Mouse (Mus musculus) thymus, adult 2 months (tissue): ENCODE results near the gene Zfp865. TPM values are rescaled to one million over a fixed set of nuclear protein-coding genes. Genes with fewer than 3 reads are reported as not detected.
A peak's percentile ranks its signal among the peaks of the same experiment; 100 is the strongest.
"Not testable (repeated sequence)": the region's sequence is repeated elsewhere in the genome, so short reads cannot be mapped to it uniquely, and the experiment has no call there.

ENCODE experiments used
- DNase-seq: peaks from one replicate; pipeline ENCODE4 v3.0.0; 2021
- H3K27ac ChIP-seq: fragments of 200-500 bp; 2 replicates; pipeline ENCODE4 v1.5.1; 2012; ENCODE audit warnings: low read length, control low read depth; ENCODE audit not compliant: control insufficient read depth, insufficient read depth
- H3K27me3 ChIP-seq: fragments of 200-500 bp; 2 replicates; pipeline ENCODE4 v1.6.1; 2012; ENCODE audit warnings: mild to moderate bottlenecking, low read length, moderate library complexity, mixed read lengths; ENCODE audit not compliant: control insufficient read depth, insufficient read depth
- H3K36me3 ChIP-seq: fragments of 200-500 bp; 2 replicates; pipeline ENCODE4 v1.6.1; 2012; ENCODE audit warnings: mild to moderate bottlenecking, low read length, moderate library complexity; ENCODE audit not compliant: control insufficient read depth, insufficient read depth
- H3K4me1 ChIP-seq: fragments of 200-500 bp; replicated peaks from 2 replicates; pipeline ENCODE4 v1.6.1; 2012; ENCODE audit warnings: low read length; ENCODE audit not compliant: control insufficient read depth, insufficient read depth
- H3K4me3 ChIP-seq: fragments of 200-500 bp; 2 replicates; pipeline ENCODE4 v1.5.1; 2012; ENCODE audit warnings: mild to moderate bottlenecking, low read length, control low read depth, moderate library complexity; ENCODE audit not compliant: control insufficient read depth, insufficient read depth
- CTCF ChIP-seq: fragments of 200-500 bp; IDR thresholded peaks from 2 replicates; pipeline ENCODE4 v1.5.1; 2012; ENCODE audit warnings: mild to moderate bottlenecking, control low read depth, low read length, moderate library complexity, borderline replicate concordance; ENCODE audit not compliant: control insufficient read depth, poor library complexity, insufficient read depth; ENCODE audit errors: extremely low read depth
- POLR2A ChIP-seq: fragments of 200-500 bp; IDR thresholded peaks from 2 replicates; pipeline ENCODE4 v1.6.1; 2012; ENCODE audit warnings: mild to moderate bottlenecking, low read length, control low read depth, moderate library complexity; ENCODE audit not compliant: control insufficient read depth, poor library complexity, insufficient read depth; ENCODE audit errors: extremely low read depth
- WGBS: fragments of 180-500 bp; shearing (Covaris S2); methylation state at CpG from one replicate; pipeline ENCODE4 v1.1.7; 2018; 5-methylcytosine and 5-hydroxymethylcytosine counted together
- polyA plus RNA-seq: library from polyadenylated mRNA; depleted of rRNA; stranded (reverse); fragments of >200 nt; gene quantifications from 2 replicates; pipeline ENCODE4 v1.2.3, GENCODE M21; 2012

Zfp865 gene
- polyA plus RNA-seq, 1 experiment = 105 TPM

DNA sequence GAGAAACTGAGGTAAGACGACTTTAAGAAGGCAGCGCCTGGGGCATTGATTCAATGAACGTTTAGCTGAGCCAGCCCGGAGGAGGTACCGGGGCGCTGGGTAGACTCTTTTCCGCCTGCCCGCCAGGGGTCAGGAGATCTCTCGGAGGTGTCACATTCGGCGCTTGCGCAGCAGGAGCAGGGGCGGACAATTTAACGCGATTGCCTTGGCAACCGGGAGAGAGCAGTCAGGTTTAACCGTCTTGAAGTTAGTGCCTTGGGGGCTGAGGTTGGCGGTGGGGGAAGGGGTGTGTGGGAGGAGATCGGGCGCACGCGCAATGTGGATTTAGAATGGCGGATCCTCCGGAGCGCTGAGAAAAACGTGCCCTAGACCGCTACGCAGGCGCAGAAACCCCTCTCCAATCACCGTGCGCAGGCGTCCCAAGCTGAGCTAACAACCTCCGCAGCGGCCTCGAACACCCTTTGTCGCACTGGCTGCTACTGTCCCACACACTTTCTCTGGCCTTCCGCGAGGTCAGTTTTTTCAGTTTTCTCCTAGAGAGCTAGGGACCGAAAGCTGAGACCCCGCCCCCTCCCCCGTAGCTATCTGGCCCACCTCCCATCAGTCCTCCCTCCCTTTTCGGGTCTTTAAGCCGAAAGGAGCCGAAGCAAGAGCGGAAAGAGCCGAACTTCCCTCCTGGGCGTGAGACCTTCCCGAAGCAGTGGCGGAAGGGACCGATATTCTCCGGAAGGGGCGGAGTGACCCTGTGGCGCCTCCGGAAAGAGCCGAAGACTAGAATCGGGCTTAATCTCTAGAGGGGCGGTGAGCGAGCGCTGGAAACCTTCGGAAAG, 41.0 kb downstream of the Zfp865 start:
- Histone ChIP-seq H3K4me3 (peak overlapping the region; percentile 85), H3K27me3 (peaks cover 7% of the 10 kb centered on the region; the same call in 1 of the 2 replicates), H3K4me1 (peaks cover 18% of the 10 kb centered on the region), H3K36me3 (0 out of 2 replicates have a peak, but pooled peaks cover 1% of the 10 kb centered on the region), H3K27ac (peak overlapping the region; percentile 97)
- TF ChIP-seq CTCF (peak; percentile 77), POLR2A (no peak; the same call in 1 of the 2 replicates)
- under 1% methylated on average over 60 of the region's 60 CpGs for WGBS
- DNase-seq = peak; percentile 99

DNA sequence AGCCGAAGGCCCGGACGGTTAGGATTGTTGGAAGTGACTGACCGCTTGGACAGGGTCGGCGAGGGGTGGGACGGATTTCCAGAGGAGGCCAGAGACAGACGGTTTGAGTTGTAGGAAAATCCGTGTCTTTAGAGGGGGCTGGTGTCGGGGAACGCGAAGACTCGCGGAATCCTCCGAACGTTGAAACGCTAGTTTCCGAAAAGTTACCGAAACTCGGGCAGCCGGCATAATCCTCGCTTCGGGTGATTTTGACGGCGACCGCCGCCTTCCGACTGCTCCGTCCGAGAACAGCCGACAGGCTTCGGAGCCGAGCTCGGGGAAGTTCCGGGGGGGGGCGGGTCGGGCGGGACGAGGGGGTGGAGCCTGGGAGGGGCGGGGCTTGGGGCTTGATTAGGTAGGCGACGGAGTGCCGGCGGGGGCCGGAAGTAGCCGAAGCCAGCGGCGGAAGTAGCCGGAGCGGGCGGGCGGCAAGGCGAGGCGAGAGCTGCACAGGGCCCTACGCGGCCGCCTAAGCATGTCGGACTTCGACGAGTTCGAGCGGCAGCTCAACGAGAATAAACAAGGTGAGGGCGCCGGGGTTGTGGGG, 41.7 kb downstream of the Zfp865 start, which contains the start of gene U2af2:
U2af2 (plus strand) TSS at position 370 of the 586 bp plus-strand sequence.
- peak within 1 kb of the TSS; percentile 97 for H3K27ac ChIP-seq
- under 1% methylated on average over 65 of the region's 65 CpGs for WGBS
- H3K4me3 ChIP-seq = peak within 1 kb of the TSS; percentile 85
- H3K4me1 ChIP-seq = peaks cover 15% of the 10 kb centered on the region
- DNase-seq = peak; percentile 95
- H3K27me3 ChIP-seq = peaks cover 4% of the 10 kb centered on the region; the same call in 1 of the 2 replicates
- peak; percentile 84 for TF ChIP-seq POLR2A
- TF ChIP-seq CTCF = no peak
- peaks cover 8% of the 10 kb centered on the region for H3K36me3 ChIP-seq

DNA sequence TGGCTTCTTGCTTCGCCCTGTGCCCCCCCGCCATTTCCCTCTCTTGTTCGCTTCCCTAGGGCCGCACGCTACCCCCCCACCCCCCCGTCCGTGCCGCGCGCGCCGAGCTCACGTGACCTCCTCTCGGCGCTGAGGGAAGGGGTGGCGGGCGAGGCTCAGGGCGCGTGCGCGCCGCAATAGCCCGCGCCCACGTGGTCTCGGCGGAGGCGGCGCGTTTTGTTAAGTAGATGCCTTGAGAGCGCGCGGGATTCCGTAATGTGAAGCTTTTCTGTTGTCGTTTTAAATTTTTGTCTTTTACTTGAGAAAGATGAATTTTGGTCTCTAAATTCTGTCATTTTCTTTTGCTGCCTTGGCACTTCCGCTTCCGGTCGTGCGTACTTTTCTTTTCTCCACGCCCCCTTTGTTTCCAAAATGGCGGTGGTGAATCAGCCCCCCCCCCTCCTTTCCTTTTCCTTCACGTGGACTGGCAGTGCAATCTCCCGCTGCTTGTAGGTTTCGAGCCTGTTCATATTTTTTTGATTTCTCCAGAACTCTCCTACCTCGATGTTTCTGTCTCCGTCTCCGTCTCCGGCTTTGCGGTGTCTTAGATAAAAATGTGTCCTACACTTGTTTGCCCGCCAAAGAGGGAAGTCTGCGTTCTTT, 42.3 kb downstream of the Zfp865 start:
- Histone ChIP-seq H3K36me3 (peaks cover 11% of the 10 kb centered on the region), H3K27ac (peak overlapping the region; percentile 76), H3K4me1 (peaks cover 13% of the 10 kb centered on the region), H3K27me3 (no peaks in the 10 kb centered on the region), H3K4me3 (peak overlapping the region; percentile 59)
- DNase-seq = no peak
- TF ChIP-seq CTCF (no peak), POLR2A (no peak; the same call in 1 of the 2 replicates)
- 0% methylated on average over 51 of the region's 51 CpGs for WGBS

DNA sequence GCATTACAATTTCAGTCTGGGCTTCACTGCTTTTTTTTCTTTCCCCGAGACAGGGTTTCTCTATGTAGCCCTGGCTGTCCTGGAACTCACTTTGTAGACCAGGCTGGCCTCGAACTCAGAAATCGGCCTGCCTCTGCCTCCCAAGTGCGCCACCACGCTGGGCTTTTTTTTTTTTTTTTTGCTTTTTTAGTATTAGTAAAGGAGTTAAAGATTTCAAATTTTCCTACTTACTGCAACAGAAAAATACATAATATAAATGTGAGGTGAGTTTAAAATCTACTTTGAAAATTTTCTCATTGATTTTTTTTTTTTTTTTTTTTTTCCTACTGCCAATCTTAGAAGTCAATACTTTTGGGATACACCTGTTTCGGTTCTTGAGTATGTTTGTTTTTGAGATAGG, 44.7 kb downstream of the Zfp865 start:
- TF ChIP-seq POLR2A (no peak), CTCF (no peak)
- H3K27ac ChIP-seq = no peak overlapping the region

DNA sequence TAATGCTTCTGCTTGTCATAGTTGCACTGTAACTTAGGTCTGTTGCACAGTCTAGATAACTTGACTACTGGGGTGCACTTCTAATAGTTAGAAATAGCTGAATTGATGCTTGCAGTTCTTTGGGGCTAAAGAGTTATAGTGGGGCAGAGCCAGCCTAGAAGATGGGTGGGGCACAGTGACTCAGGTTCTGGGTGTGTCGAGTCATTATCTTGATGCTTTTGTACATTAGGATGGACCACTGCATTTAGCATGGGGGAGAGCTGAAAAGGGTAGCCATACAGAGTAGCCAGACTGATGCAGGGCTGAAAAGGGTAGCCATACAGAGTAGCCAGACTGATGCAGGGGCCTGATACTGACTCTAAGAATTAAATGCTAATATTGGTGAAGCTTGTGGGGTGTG, 53.4 kb downstream of the Zfp865 start:
- no peak overlapping the region for H3K4me3 ChIP-seq
- H3K36me3 ChIP-seq = peaks cover 95% of the 10 kb centered on the region
- no peak for TF ChIP-seq CTCF
- TF ChIP-seq POLR2A = no peak
- no peaks in the 10 kb centered on the region for H3K27me3 ChIP-seq
- H3K27ac ChIP-seq = no peak overlapping the region
- DNase-seq = no peak
- 86% methylated on average over 1 of the region's 1 CpGs for WGBS
- H3K4me1 ChIP-seq = no peaks in the 10 kb centered on the region

More for the DNA sequence above, 44.7 kb downstream of the Zfp865 start:
- DNase-seq = no peak
- H3K27me3 ChIP-seq = no peaks in the 10 kb centered on the region
- no peak overlapping the region for H3K4me3 ChIP-seq
- WGBS = 94% methylated on average over 6 of the region's 6 CpGs
- H3K4me1 ChIP-seq = peaks cover 8% of the 10 kb centered on the region
- H3K36me3 ChIP-seq = peaks cover 35% of the 10 kb centered on the region

DNA sequence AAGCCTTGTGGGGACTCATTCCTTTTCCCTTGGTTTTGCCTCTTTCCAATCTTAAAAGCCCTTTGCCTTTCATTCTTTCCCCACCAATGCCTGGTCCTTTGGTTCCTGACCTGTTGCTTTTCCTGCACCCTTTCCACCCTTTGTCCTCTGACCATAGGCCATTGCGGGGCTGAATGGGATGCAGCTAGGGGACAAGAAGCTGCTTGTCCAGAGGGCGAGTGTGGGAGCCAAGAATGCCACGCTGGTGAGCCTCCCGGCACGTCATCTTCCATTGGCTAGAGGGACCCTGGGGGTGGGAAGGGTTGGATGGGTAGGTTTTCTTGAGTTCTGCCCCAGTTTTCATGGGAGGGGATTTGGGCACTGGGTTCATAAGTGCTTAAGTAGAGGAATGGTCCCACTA, 54.8 kb downstream of the Zfp865 start:
- Histone ChIP-seq H3K27me3 (no peaks in the 10 kb centered on the region), H3K4me3 (no peak overlapping the region), H3K27ac (no peak overlapping the region), H3K4me1 (no peaks in the 10 kb centered on the region), H3K36me3 (peaks cover 87% of the 10 kb centered on the region)
- WGBS = 95% methylated on average over 5 of the region's 5 CpGs
- TF ChIP-seq CTCF (no peak), POLR2A (no peak)
- DNase-seq = no peak

DNA sequence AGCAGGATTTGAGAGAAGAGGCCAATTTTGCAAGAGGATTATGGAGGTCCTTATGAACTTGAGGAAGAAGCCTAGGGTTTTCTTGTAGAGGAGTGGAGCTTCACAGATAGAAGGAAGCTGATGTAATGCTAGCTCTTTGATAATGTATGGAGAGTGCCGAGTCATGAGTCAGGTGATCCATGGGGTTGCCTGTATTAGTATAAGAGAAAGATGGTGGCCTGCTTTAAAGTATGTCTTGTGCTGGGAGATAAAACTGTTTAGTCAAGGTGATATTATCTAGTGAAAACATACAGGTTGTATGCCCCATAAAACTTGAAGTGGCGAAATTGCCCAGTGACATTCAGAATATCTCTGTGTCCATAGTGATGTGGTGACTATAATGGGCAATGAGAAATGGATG, 56.8 kb downstream of the Zfp865 start:
- Histone ChIP-seq H3K4me1 (peaks cover 7% of the 10 kb centered on the region), H3K27ac (no peak overlapping the region), H3K36me3 (peaks cover 67% of the 10 kb centered on the region), H3K4me3 (no peak overlapping the region), H3K27me3 (no peaks in the 10 kb centered on the region)
- WGBS = 93% methylated on average over 2 of the region's 2 CpGs
- no peak for DNase-seq
- no peak for TF ChIP-seq POLR2A
- TF ChIP-seq CTCF = no peak

DNA sequence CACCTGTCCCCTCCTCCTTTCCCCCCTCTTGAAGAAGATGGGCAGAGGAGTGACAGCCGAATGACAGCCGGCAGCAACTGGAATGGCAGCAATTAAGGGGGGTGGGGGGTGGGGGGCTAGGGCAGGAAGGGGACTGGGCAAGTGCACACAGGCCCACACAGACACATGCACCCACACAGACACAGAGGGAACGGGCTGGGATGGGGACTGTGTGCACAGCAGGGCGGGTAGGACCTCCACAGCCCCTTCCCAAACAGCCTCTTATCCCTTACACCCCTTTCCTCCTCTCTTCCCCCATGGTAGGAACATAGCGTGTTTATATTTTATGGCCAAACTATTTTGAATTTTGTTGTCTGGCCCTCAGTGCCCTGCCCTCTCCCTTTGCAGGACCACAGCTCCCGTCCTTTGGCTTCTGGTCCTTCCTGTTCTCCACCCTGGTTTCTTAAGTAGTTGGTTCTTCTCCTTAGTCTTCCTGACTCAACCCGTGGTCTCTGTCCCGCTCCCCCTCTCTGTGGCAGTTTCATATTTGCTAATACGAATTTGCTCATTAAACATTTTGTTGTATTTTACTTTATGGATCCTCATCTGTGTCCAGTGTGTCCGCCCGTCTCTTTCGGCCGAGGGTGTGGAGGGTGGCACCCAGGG, 59.3 kb downstream of the Zfp865 start:
- DNase-seq, H3K27ac ChIP-seq, H3K27me3 ChIP-seq, H3K4me1 ChIP-seq: not testable (repeated sequence)
- H3K4me3 ChIP-seq = peak overlapping the region; percentile 20; the same call in 1 of the 2 replicates
- H3K36me3 ChIP-seq = peaks cover 46% of the 10 kb centered on the region
- 58% methylated on average over 9 of the region's 13 CpGs for WGBS
